Mouse (Mus musculus) liver, embryonic 14.5 days (tissue): ENCODE results near the gene Zdhhc17. TPM values are rescaled to one million over a fixed set of nuclear protein-coding genes. Genes with fewer than 3 reads are reported as not detected.

Experiments used
- ATAC-seq: fragments of 200-750 bp; cut with Nextera tagmentation; 2 replicates; pipeline ENCODE4 v1.8.0; 2017; ENCODE audit warnings: moderate number of reproducible peaks, mild to moderate bottlenecking, moderate library complexity; ENCODE audit not compliant: insufficient read depth
- DNase-seq, 3 experiments: peaks; one replicate each; pipeline ENCODE4 v3.0.0-alpha.2; 2012 to 2013; ENCODE audit warnings: low read depth in 3 of 3, low spot score in 3 of 3
- H3K27ac ChIP-seq: fragments of 300-500 bp; sonication (generic); 2 replicates; pipeline ENCODE4 v1.5.1; 2014; ENCODE audit warnings: moderate library complexity, mild to moderate bottlenecking, control low read depth, inconsistent platforms
- H3K27me3 ChIP-seq: fragments of 300-500 bp; sonication (generic); 2 replicates; pipeline ENCODE4 v1.6.1; 2014; ENCODE audit warnings: mild to moderate bottlenecking, low read length, moderate library complexity; ENCODE audit not compliant: control insufficient read depth, insufficient read depth
- H3K36me3 ChIP-seq: fragments of 300-500 bp; sonication (generic); replicated peaks from 2 replicates; pipeline ENCODE4 v1.6.1; 2014; ENCODE audit warnings: low read depth; ENCODE audit not compliant: control insufficient read depth, insufficient read depth
- H3K4me1 ChIP-seq, 2 experiments: fragments of 200-500 bp in 1 of 2; fragments of 300-500 bp in 1 of 2; sonication (generic) in 1 of 2; replicated peaks; 2 replicates each; pipeline ENCODE4 v1.6.1; 2012 to 2014; ENCODE audit warnings: antibody characterized with exemption in 1 of 2, inconsistent platforms in 1 of 2, low read length in 1 of 2; ENCODE audit not compliant: control insufficient read depth in 2 of 2, insufficient read depth in 2 of 2
- H3K4me2 ChIP-seq: fragments of 300-500 bp; sonication (generic); 2 replicates; pipeline ENCODE4 v1.6.1; 2014; ENCODE audit warnings: low read depth, mild to moderate bottlenecking, control low read depth, moderate library complexity
- H3K4me3 ChIP-seq, 2 experiments: fragments of 200-500 bp in 1 of 2; fragments of 300-500 bp in 1 of 2; sonication (generic) in 1 of 2; 2 replicates each; pipeline ENCODE4 v1.5.1; 2012 to 2014; ENCODE audit warnings: low read depth in 2 of 2, low read length in 2 of 2, mild to moderate bottlenecking in 2 of 2, control low read depth in 1 of 2, inconsistent platforms in 1 of 2, moderate library complexity in 1 of 2; ENCODE audit not compliant: insufficient read depth in 1 of 2
- H3K9ac ChIP-seq: fragments of 300-500 bp; sonication (generic); replicated peaks from 2 replicates; pipeline ENCODE4 v1.6.1; 2014; ENCODE audit warnings: mild to moderate bottlenecking, control low read depth, moderate library complexity
- H3K9me3 ChIP-seq: fragments of 300-500 bp; sonication (generic); 2 replicates; pipeline ENCODE4 v1.6.1; 2016; ENCODE audit warnings: low read length, mixed read lengths; ENCODE audit not compliant: control insufficient read depth
- CTCF ChIP-seq: IDR thresholded peaks from 2 replicates; pipeline ENCODE4 v1.5.1; 2016; ENCODE audit warnings: antibody characterized with exemption, low read depth, control low read depth
- EP300 ChIP-seq: IDR thresholded peaks from 2 replicates; pipeline ENCODE4 v1.6.1; 2016; ENCODE audit warnings: antibody characterized with exemption, low read depth
- WGBS: fragments of 180-500 bp; shearing (Covaris S2); extraction: QIAGEN DNeasy Blood & Tissue Kit; methylation state at CpG from one replicate; pipeline ENCODE4 v1.1.7; 2014; ENCODE audit not compliant: insufficient replicate concordance; 5-methylcytosine and 5-hydroxymethylcytosine counted together
- polyA plus RNA-seq, 2 experiments: library from polyadenylated mRNA; depleted of rRNA in 1 of 2; stranded (reverse) in 1 of 2; unstranded in 1 of 2; fragments of >200 nt; fragmentation: Nextera tagmentation in 1 of 2; extraction: Ambion mirVana in 1 of 2; gene quantifications; 2 replicates each; pipeline versions ENCODE4 v1.2.1 to v1.2.3; 2012 to 2014

The Zdhhc17 gene
- polyA plus RNA-seq, 2 experiments = 4.0 to 5.9 TPM

- no peak for DNase-seq
- Histone ChIP-seq H3K9me3 (no peaks in the 10 kb centered on the region), H3K9ac (no peak overlapping the region), H3K4me3 (no peak overlapping the region), H3K27me3 (peaks cover 13% of the 10 kb centered on the region), H3K4me1 (peaks cover 2 to 13% of the 10 kb centered on the region in 2 experiments; a peak in 3 of 4 replicates), H3K27ac (no peak overlapping the region), H3K36me3 (no peaks in the 10 kb centered on the region), H3K4me2 (no peak overlapping the region)
- TF ChIP-seq CTCF (no peak), EP300 (no peak)
- 42% methylated on average over 3 of the region's 3 CpGs for WGBS
- ATAC-seq = no peak
Measured at GRCm38 (mm10) chr10:110921890-110922289, 88.0 kb downstream of the Zdhhc17 start.

GRCm38 (mm10) chr10:110920368-110920950 lies 89.5 kb downstream of the Zdhhc17 start:
- no peaks in the 10 kb centered on the region for H3K9me3 ChIP-seq
- H3K4me2 ChIP-seq = peak overlapping the region; percentile 72
- peaks cover 13% of the 10 kb centered on the region for H3K27me3 ChIP-seq
- ATAC-seq (peak; percentile 43; the same call in 1 of the 2 replicates), DNase-seq (no peak)
- TF ChIP-seq CTCF = no peak
- TF ChIP-seq EP300 = no peak
- H3K36me3 ChIP-seq = no peaks in the 10 kb centered on the region
- 2% methylated on average over 15 of the region's 15 CpGs for WGBS
- peaks cover 2 to 12% of the 10 kb centered on the region in 2 experiments; a peak in 3 of 4 replicates for H3K4me1 ChIP-seq
- H3K9ac ChIP-seq = peak overlapping the region; percentile 5
- peak overlapping the region; percentile 51 to 75 for H3K4me3 ChIP-seq
- H3K27ac ChIP-seq = no peak overlapping the region

GRCm38 (mm10) chr10:110919531-110920343 lies 90.2 kb downstream of the Zdhhc17 start, which contains the start of gene Csrp2:
Gene Csrp2 (plus strand): TSS chr10:110919789.
- H3K36me3 ChIP-seq = no peaks in the 10 kb centered on the region
- H3K9me3 ChIP-seq = no peaks in the 10 kb centered on the region
- H3K27me3 ChIP-seq = peaks cover 13% of the 10 kb centered on the region
- no peak for TF ChIP-seq CTCF
- no peak for TF ChIP-seq EP300
- H3K4me2 ChIP-seq = peak within 1 kb of the TSS; percentile 72
- H3K27ac ChIP-seq = no peak within 1 kb of the TSS
- ATAC-seq = peak; percentile 94
- peak within 1 kb of the TSS; percentile 25 for H3K9ac ChIP-seq
- H3K4me1 ChIP-seq = peaks cover 2 to 12% of the 10 kb centered on the region in 2 experiments; a peak in 3 of 4 replicates
- under 1% methylated on average over 67 of the region's 67 CpGs for WGBS
- H3K4me3 ChIP-seq = peak within 1 kb of the TSS; percentile 51 to 75
- peak; percentile 70 to 76 (median 72) for DNase-seq

GRCm38 (mm10) chr10:110918414-110919391 lies 91.2 kb downstream of the Zdhhc17 start:
- Histone ChIP-seq H3K9ac (no peak overlapping the region), H3K27ac (no peak overlapping the region), H3K4me3 (peak overlapping the region; percentile 12 to 17; a peak in 3 of 4 replicates), H3K36me3 (no peaks in the 10 kb centered on the region), H3K4me1 (peaks cover 2 to 12% of the 10 kb centered on the region in 2 experiments; a peak in 3 of 4 replicates), H3K4me2 (peak overlapping the region; percentile 72), H3K9me3 (no peaks in the 10 kb centered on the region), H3K27me3 (peaks cover 13% of the 10 kb centered on the region)
- TF ChIP-seq EP300 (no peak), CTCF (no peak)
- ATAC-seq (no peak), DNase-seq (peak in 1 of 3 experiments; percentile 9)
- 15% methylated on average over 26 of the region's 26 CpGs for WGBS
